Mouse (Mus musculus): Measurements from ENCODE around the gene Fam71e1. TPM values are rescaled to one million over a fixed set of nuclear protein-coding genes. Genes with fewer than 3 reads are reported as not detected.

Gene Fam71e1
- total and polyA plus RNA-seq, 2 experiments from 2014 or later = 3.2 to 11.4 TPM

DNA sequence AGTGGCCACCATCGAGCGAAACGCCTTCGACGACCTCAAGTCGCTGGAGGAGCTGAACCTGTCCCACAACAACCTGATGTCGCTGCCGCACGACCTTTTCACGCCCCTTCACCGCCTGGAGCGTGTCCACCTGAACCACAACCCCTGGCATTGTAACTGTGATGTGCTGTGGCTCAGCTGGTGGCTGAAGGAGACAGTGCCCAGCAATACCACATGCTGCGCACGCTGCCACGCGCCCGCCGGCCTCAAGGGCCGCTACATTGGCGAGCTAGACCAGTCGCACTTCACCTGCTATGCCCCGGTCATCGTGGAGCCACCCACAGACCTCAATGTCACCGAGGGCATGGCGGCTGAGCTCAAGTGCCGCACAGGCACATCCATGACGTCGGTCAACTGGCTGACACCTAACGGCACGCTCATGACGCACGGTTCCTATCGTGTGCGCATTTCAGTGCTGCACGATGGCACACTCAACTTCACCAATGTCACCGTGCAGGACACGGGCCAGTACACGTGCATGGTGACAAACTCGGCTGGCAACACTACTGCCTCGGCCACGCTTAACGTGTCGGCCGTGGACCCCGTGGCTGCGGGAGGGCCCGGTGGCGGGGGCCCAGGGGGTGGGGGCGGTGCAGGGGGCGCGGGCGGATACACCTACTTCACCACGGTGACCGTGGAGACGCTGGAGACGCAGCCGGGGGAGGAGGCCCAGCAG is 34.7 kb upstream of the Fam71e1 start:
- Histone ChIP-seq H3K36me3 (replicated peaks; ENCODE audit: control insufficient read depth, insufficient read depth, low read length) (peaks cover 18% of the 10 kb centered on the region), H3K4me1 (ENCODE audit: control insufficient read depth, insufficient read depth) (no peaks in the 10 kb centered on the region), H3K27ac (ENCODE audit: low read depth) (no peak overlapping the region), H3K4me3 (ENCODE audit: low read depth, low read length) (no peak overlapping the region), H3K4me2 (ENCODE audit: low read depth, low read length) (no peak overlapping the region), H3K27me3 (ENCODE audit: control insufficient read depth, insufficient read depth, low read length) (peaks cover 29% of the 10 kb centered on the region), H3K9ac (replicated peaks; ENCODE audit: low read depth, low read length) (no peak overlapping the region), H3K9me3 (replicated peaks; ENCODE audit: control insufficient read depth, low read length) (no peaks in the 10 kb centered on the region)
- no peak for DNase-seq (ENCODE audit: low spot score)
- TF ChIP-seq EP300 (IDR thresholded peaks at IDR 0.05; ENCODE audit: low read depth) = no peak
- no peak for TF ChIP-seq CTCF (IDR thresholded peaks at IDR 0.05; ENCODE audit: low read depth)
- WGBS = 72% methylated on average over 57 of the region's 57 CpGs
- no peak for ATAC-seq (ENCODE audit: insufficient read depth, low read depth)

DNA sequence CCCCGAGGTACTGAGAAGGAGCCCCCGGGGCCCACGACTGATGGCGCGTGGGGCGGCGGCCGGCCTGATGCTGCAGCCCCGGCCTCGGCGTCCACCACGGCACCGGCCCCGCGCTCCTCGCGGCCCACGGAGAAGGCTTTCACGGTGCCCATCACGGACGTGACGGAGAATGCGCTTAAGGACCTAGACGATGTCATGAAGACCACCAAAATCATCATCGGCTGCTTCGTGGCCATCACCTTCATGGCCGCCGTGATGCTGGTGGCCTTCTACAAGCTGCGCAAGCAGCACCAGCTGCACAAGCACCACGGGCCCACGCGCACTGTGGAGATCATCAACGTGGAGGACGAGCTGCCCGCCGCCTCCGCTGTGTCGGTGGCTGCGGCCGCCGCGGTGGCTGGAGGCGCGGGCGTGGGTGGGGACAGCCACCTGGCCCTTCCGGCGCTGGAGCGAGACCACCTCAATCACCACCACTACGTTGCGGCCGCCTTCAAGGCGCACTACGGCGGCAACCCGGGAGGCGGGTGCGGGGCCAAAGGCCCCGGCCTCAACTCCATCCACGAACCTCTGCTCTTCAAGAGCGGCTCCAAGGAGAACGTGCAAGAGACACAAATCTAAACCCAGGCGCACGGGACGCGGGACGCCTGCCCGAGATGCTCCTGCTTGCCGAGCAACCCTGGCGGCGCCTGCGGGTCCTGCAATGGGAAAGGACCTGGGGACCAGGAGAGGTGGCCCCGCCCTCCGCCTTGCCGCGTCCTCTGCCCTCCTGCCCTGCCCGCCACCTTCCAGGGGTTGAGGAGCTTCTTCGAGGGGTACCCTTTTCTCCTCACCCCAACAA is 33.9 kb upstream of the Fam71e1 start:
- Histone ChIP-seq H3K27me3 (ENCODE audit: control insufficient read depth, insufficient read depth, low read length) (peaks cover 29% of the 10 kb centered on the region), H3K4me1 (ENCODE audit: control insufficient read depth, insufficient read depth) (no peaks in the 10 kb centered on the region), H3K4me3 (ENCODE audit: low read depth, low read length) (no peak overlapping the region), H3K36me3 (replicated peaks; ENCODE audit: control insufficient read depth, insufficient read depth, low read length) (peaks cover 18% of the 10 kb centered on the region), H3K9ac (replicated peaks; ENCODE audit: low read depth, low read length) (no peak overlapping the region), H3K9me3 (replicated peaks; ENCODE audit: control insufficient read depth, low read length) (no peaks in the 10 kb centered on the region), H3K4me2 (ENCODE audit: low read depth, low read length) (no peak overlapping the region), H3K27ac (ENCODE audit: low read depth) (no peak overlapping the region)
- DNase-seq (ENCODE audit: low spot score) (no peak), ATAC-seq (ENCODE audit: insufficient read depth, low read depth) (no peak)
- WGBS = 30% methylated on average over 62 of the region's 77 CpGs
- peak; percentile 10; the same call in 1 of the 2 replicates for TF ChIP-seq CTCF (IDR thresholded peaks at IDR 0.05; ENCODE audit: low read depth)
- TF ChIP-seq EP300 (IDR thresholded peaks at IDR 0.05; ENCODE audit: low read depth) = no peak

DNA sequence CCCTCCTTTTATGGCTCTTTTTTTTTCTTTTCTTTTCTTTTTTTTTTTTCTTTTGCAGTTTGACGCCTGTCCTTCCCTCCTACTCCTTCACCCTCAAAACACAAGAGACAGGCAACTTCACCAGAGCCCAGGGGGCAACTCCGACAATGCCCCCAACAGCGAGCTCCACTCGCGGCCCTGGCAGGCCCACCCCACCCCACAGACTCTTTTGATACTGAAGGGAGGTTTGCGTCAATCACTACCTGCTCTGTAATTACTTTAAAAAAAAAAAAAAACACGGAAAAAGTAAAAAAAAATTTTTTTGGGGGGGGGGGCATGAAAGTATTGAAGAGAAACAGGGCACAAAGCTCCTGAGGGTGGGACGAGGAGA is 33.3 kb upstream of the Fam71e1 start:
- H3K27me3 ChIP-seq (ENCODE audit: control insufficient read depth, insufficient read depth, low read length) = peaks cover 29% of the 10 kb centered on the region
- ATAC-seq (ENCODE audit: insufficient read depth, low read depth) (no peak), DNase-seq (ENCODE audit: low spot score) (no peak)
- H3K4me1 ChIP-seq (ENCODE audit: control insufficient read depth, insufficient read depth) = no peaks in the 10 kb centered on the region
- WGBS = 49% methylated on average over 8 of the region's 8 CpGs
- no peak overlapping the region for H3K4me3 ChIP-seq (ENCODE audit: low read depth, low read length)
- H3K36me3 ChIP-seq (replicated peaks; ENCODE audit: control insufficient read depth, insufficient read depth, low read length) = peaks cover 18% of the 10 kb centered on the region
- H3K9ac ChIP-seq (replicated peaks; ENCODE audit: low read depth, low read length) = no peak overlapping the region
- no peak overlapping the region for H3K4me2 ChIP-seq (ENCODE audit: low read depth, low read length)
- H3K9me3 ChIP-seq (replicated peaks; ENCODE audit: control insufficient read depth, low read length) = no peaks in the 10 kb centered on the region
- no peak overlapping the region for H3K27ac ChIP-seq (ENCODE audit: low read depth)
- TF ChIP-seq EP300 (IDR thresholded peaks at IDR 0.05; ENCODE audit: low read depth) = no peak
- TF ChIP-seq CTCF (IDR thresholded peaks at IDR 0.05; ENCODE audit: low read depth) = no peak

DNA sequence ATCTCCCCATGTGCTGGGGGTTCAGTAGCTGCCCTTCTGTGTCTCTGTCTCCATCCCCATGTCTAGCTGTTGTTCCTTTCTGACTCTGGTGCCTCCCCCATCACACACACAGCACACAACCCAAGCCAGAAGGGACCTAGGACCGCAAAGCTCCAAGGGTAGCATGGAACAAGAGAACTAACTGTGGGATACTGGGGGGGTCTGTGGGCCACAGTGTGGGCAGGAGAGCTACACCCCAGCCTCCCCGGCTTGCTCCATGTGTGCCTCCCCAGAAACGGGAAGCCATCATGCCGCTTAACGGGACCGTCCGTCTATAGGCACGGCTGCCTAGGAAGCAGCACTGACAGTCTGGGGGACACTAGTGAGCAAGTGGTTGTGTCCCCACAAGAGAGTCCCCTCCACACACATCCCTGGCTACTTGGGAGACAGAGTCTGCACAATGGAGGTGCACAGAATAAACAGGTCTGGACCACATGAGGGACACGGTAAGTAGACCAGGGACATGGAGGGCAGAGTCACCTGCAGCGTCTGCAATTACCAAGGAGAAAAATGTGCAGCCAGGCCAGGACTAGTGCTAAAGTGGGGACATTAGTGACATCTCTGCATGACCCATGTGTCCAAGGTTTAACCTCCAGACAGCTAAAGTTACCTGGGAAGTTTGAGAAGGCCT is 32.7 kb upstream of the Fam71e1 start:
- no peak overlapping the region for H3K9ac ChIP-seq (replicated peaks; ENCODE audit: low read depth, low read length)
- H3K4me2 ChIP-seq (ENCODE audit: low read depth, low read length) = no peak overlapping the region
- H3K27me3 ChIP-seq (ENCODE audit: control insufficient read depth, insufficient read depth, low read length) = peaks cover 29% of the 10 kb centered on the region
- H3K36me3 ChIP-seq (replicated peaks; ENCODE audit: control insufficient read depth, insufficient read depth, low read length) = peaks cover 18% of the 10 kb centered on the region
- TF ChIP-seq CTCF (IDR thresholded peaks at IDR 0.05; ENCODE audit: low read depth) (no peak), EP300 (IDR thresholded peaks at IDR 0.05; ENCODE audit: low read depth) (no peak)
- no peak overlapping the region for H3K27ac ChIP-seq (ENCODE audit: low read depth)
- DNase-seq (ENCODE audit: low spot score) (no peak), ATAC-seq (ENCODE audit: insufficient read depth, low read depth) (no peak)
- 84% methylated on average over 10 of the region's 10 CpGs for WGBS
- H3K4me1 ChIP-seq (ENCODE audit: control insufficient read depth, insufficient read depth) = peaks cover 5% of the 10 kb centered on the region; the same call in 1 of the 2 replicates
- H3K9me3 ChIP-seq (replicated peaks; ENCODE audit: control insufficient read depth, low read length) = no peaks in the 10 kb centered on the region
- H3K4me3 ChIP-seq (ENCODE audit: low read depth, low read length) = no peak overlapping the region

DNA sequence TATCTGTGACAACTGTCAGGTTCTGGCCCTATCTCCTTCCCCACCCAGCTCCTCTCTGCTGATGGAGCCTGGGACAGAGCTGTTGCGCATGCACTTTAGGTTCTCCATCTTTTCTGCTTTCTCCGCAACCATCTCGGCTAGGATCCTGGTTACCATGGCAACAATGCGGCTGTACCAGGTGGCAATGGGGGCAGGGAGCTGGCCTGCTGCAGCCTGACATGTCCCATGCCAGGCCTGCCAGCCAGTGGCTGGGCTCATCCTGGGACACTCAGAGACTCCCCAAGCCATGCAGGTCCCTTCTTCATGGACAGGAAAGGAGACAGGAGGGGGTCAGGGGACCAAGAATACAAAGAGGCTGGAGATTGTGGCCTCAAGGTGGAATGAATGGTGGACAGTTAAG is 31.9 kb upstream of the Fam71e1 start:
- TF ChIP-seq CTCF (IDR thresholded peaks at IDR 0.05; ENCODE audit: low read depth) = no peak
- WGBS = 41% methylated on average over 4 of the region's 4 CpGs
- Histone ChIP-seq H3K4me2 (ENCODE audit: low read depth, low read length) (no peak overlapping the region), H3K27me3 (ENCODE audit: control insufficient read depth, insufficient read depth, low read length) (peaks cover 29% of the 10 kb centered on the region), H3K36me3 (replicated peaks; ENCODE audit: control insufficient read depth, insufficient read depth, low read length) (peaks cover 18% of the 10 kb centered on the region), H3K4me3 (ENCODE audit: low read depth, low read length) (no peak overlapping the region), H3K9ac (replicated peaks; ENCODE audit: low read depth, low read length) (no peak overlapping the region), H3K27ac (ENCODE audit: low read depth) (no peak overlapping the region), H3K4me1 (ENCODE audit: control insufficient read depth, insufficient read depth) (peaks cover 13% of the 10 kb centered on the region), H3K9me3 (replicated peaks; ENCODE audit: control insufficient read depth, low read length) (no peaks in the 10 kb centered on the region)
- ATAC-seq (ENCODE audit: insufficient read depth, low read depth) = no peak
- DNase-seq (ENCODE audit: low spot score) = no peak
